Mouse (Mus musculus): ENCODE results near the gene Spout1.

Gene Spout1

DNA sequence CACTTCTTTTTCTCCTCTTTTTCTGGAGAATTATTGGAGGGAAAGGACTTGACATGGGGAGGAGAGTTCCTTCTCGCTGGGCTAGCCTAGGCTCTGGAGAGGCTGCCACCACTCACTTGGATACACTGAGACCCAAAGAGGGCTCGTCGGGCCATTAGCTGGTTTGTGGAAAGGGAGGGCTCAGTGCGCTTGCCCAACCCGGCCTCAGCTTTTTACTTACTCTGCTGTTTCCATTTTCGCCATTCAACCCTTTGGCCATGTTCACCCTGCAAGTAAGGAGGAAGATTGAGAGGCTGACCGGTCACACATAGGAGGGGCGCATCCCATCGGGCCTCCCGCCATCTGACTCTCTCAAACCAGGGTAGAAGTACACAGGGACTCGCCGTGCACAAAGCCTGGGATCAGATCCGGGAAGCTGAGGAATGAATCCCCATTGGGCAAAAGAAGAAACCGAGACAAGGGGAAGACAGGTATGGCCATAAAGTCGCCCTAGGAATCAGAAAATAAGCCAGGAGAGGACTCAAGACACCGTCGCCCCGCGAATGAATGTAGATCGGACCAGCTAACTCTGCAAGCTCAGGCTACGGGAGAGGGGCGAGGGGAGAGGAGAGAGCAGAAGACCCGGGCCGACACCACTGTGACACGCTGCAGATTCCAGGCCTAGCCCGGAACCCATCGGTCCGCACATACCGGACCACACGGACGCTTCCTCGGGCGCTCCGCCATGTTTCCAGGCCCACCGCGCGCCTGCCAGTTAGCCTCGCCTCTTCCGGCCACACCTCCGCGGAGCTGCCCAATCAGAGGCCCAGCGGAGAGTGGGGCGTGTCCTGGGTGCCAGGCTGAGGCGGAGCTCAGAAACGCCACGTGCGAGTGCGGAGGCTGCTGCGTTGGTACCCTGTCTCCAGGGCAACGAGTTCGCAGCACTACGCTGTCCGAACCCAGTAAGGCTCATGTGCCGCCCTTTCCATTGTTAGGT is at the start of gene Spout1:
TSS of gene Spout1 (minus strand) at position 760 of the 976 bp plus-strand sequence.
- peak; percentile 36 for DNase-seq (ENCODE audit: extremely low read depth, low read depth, low spot score)

DNA sequence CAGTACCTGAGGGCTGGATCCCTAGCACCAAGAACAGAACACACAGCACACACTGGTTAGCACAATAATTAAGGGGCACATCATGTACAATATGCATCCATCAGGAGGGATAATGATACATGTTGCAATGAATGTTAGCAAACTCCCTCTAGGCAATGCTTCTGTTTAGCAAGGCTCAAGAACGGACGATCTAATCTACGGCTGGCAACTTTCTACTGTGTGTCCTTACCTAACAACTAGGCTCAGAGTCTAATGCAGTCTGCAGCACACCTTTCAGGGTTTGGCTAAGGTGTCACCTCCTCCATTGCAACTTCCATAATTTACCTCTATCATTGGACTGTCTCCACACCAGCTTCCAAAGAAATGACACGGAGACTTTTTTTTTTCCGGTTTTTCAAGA is 38.0 kb upstream of the Spout1 start:
- peak; percentile 99 for DNase-seq (ENCODE audit: extremely low read depth, low read depth, low spot score)

DNA sequence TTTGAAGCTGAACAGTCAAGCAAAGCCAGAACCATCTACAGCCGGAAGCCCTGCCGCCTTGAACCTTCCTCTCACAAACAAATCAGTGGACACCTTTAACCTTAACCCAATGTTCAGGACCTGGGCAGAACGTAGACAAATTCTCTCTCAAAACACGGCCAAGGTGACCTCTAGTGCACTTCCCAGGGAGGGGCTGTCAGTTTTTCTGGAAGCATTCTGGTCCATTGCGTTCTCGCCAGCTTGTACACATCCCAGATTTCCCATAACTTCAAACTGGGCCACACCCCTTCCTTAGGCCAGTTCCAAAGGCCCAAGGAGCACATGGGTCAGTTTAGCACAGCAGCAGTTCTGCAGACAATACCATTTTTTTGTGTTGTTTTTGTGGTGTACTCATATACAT is 37.2 kb upstream of the Spout1 start:
- no peak for DNase-seq (ENCODE audit: extremely low read depth, low read depth, low spot score)

DNA sequence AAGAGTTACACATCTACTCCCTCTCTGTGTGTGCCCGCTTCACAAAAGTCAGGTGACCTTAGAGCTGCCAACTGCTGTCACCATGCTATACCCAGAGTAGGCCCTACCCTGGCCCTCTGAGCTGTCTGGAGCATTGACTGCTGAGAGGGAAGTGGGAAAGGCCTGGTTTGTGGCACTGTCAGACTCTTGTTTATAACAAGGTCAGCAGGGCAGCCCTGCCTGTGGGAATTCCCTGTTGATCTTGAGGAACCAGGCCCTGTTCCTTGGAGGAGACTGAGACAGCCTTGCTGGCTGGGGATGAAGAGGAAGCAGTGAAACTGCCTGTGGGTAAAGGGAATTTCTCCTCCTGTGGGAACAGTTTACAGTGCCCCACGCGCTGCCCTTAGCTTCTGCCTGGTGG is 36.5 kb upstream of the Spout1 start:
- no peak for DNase-seq (ENCODE audit: extremely low read depth, low read depth, low spot score)

DNA sequence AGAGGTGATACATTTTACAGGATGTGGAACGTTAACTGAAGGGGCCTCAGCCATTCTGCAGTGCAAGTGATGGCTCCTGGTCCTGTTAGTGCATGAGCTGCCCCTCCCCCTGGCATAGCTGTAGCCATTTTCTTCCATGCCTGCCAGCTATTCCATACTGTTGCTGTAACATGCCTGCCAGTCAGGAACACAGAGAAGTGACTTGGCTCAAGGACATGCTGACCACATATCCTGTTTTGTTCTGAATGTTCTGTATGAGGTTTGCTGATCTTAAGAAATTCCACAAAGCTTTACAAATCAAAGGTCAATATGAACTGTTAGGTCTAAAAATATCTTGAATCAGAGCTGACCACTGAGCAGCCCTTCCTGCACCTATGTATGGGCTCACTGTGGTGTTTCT is 34.7 kb upstream of the Spout1 start:
- no peak for DNase-seq (ENCODE audit: extremely low read depth, low read depth, low spot score)

DNA sequence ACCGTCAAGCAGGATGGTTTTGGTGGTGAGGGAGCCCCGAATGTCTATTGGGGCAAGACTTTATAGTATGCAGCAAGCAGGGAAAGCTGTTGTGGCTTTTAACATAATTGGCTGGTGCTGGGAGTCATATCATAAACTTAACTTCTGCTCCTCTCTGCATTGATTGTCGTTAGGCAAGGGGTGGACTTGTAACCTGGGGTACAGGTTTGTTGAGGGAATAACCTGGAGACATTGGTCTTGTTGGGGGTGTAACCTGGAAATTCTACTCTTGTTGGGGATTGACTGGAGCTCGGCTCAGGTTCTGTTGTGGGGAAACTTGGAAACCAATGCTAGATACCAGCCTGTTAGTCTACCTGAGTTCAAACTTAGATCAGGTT is 33.9 kb upstream of the Spout1 start:
- DNase-seq (ENCODE audit: extremely low read depth, low read depth, low spot score), result no peak

DNA sequence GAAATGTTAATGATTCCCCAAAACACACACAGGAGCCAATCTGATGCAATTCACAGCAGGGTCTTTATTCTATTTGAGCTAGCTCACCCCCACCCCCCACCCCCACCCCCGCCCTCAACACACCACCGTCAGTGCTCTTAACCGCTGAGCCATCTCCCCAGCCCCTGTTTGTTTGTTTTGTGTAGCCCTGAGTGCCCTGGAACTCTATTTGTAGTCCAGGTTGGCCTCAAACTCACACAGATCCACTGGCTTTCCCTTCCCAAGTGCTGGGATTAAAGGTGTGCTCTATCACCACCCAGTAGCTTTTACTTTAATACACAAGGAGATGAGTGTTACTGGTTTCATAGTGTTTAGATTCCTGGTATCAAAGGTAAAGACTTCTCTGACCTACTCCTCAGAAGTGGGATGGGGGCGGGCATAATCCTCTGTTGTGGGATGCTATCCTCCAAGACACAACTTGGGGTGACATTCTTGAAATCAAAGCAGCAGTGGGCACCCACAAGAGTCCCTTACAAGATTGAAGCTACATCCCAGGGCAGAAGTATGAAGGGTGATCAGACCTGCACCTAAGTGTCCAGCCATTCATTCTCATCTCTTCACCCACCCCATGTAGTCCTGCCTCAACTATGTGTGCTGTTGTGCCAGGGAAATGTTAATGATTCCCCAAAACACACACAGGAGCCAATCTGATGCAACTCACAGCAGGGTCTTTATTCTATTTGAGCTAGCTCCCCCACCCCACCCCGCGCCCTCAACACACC is 33.3 kb upstream of the Spout1 start:
- no peak for DNase-seq (ENCODE audit: extremely low read depth, low read depth, low spot score)

DNA sequence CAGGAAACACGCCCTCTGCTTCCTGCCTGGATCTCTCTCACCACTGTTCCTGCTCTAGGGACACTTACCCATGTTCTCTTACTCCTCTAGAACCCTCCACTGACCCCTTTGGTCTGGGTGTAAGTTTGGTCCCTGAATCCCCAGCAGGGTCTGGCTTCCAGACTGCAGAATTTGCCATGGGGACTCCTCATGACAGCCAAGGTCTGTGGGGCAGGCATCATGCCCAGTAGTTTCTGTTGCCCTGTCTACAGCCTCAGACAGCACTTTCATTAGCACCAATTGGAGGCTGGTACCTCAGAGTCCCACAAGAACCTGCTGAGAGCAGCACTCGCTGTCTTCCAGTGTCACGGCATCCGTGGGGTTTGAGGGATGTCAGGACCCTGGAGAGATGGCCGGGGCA is 29.6 kb upstream of the Spout1 start:
- no peak for DNase-seq (ENCODE audit: extremely low read depth, low read depth, low spot score)

DNA sequence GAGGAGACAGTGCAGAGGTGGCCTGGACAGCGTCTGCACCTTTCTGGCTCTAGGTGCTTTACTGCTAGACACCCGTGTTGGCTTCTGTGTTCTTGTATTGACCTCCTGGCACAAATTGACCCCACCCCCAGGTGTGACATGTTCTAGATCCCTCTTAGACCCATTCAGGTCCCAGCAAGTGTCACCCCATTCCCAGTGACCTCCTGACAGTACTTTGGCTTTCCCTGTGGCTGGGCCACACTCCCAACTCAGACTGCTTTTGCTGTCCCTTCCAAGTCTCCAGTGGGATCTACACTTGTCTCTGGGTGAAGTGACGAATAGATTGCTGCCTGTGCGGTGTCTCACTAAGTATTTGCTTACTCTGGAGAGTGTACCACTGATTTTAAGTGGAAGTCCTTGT is 29.1 kb upstream of the Spout1 start:
- DNase-seq (ENCODE audit: extremely low read depth, low read depth, low spot score), result no peak

DNA sequence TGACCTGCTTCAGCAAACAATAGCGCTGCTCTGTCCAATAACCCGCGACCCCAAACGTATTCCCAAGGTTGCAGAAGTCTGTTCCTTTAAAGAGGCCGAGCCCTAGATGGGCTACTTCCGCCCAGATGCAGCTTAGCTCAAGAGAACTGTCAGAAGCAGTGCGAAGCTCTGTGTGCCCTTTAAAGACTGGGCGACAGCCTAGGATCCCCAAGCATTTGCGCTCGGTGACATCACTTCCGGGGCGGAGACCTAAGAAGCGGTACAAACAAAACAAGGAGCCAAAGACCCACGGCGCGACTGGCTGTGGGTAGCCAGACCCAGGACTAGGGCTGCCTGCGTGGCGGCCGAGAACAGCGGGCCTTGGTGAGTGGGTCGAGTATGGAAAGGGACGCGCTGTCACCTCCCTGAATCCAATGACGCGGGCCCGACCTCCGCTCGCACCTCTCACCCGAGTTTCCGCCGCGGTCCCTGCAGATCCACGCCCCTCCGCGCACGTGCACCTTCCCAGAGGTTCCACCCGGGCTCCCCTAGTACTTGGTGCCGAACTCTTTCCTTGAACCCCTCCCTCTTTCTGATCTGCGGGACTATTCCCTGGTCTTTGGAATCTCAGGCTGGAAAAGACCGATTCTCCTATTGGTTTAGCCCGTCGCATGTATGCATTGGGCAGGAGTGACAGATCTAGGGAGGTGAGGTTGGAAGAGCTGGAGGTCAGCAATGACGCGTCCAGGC is 27.5 kb upstream of the Spout1 start, which contains the start of gene Kyat1:
TSS of gene Kyat1 (minus strand) at position 219 of the 729 bp plus-strand sequence.
- DNase-seq (ENCODE audit: extremely low read depth, low read depth, low spot score), result peak; percentile 63

DNA sequence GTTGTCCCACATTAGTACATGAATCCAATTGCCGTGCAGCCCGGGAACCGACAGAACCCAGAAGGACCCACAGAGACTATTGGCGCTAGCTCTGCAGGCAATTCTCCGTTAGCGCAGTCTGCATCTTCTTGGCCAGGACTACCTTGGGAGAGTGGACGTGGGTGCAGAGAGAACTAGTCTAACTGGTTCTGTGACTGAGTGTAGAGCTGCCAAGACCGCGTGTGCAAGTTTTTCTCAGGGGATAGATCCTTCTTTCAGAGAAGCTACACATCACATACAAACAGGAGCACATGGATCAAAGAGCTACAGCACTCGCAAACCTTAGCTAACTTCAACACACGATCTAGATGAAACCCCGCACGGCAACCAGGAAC is 27.0 kb upstream of the Spout1 start:
- DNase-seq (ENCODE audit: extremely low read depth, low read depth, low spot score), result no peak

DNA sequence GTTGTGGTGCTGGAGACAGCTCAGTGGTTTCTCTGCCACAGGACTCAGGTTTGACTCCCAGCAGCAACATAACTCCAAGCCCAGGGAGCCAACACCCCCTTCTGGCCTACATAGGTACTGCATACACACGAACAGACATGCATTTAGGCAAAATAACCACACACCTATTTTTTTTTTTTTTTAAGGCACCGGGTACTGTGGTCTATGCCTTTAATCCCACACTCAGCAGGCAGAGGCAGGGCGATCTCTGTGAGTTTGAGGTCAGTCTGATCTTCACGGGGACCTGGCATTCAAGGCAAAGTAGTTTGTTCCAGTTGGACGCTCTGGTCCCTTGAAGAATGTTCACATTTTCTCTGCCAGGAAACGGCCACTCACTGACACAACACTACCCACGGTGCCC is 25.2 kb upstream of the Spout1 start:
- DNase-seq (ENCODE audit: extremely low read depth, low read depth, low spot score), result no peak

DNA sequence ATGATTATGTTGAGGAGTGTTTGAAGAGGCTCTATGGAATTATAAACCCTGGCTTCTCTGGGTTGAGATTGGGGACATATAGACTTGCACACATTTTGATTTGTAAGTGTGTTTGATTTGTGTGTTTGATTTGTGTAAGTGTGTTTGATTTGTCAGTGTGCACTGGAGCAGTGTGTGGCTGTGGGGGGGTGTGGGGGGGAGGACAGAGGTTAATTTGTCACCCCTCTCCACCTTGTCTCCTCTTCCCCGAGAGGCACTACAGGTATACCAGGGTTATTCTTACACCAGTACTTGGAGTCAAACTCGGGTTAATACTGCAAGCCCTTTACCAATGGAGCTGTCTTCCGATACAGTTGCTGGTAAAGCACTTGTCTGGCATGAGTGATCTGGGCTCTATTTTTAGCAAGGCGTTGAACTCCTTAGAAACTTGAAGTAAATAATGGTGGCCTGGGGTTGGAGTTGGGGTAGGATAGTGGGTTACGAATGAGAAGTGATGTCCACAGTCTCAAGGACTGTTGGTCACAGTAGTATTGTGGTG is 22.2 kb upstream of the Spout1 start:
- DNase-seq (ENCODE audit: extremely low read depth, low read depth, low spot score), result no peak

DNA sequence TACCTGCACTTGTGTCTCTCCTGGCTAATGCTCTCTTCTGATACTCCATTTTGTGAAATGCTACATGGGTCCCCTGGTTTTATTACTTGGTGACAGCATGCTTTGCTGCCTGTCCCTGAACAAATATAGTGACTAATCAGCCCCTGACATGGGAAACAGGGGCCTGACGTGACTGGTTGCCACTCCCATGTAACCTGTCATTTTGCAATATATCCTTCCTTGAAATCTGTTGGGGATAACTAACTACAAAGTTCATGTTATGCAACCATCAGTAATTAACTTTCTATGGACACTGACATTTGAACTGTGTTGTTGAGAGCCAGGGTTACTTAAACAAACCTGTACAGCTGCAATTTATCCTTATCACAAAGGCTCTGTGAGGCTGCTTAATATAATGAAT is 21.7 kb upstream of the Spout1 start:
- DNase-seq (ENCODE audit: extremely low read depth, low read depth, low spot score), result peak; percentile 75

DNA sequence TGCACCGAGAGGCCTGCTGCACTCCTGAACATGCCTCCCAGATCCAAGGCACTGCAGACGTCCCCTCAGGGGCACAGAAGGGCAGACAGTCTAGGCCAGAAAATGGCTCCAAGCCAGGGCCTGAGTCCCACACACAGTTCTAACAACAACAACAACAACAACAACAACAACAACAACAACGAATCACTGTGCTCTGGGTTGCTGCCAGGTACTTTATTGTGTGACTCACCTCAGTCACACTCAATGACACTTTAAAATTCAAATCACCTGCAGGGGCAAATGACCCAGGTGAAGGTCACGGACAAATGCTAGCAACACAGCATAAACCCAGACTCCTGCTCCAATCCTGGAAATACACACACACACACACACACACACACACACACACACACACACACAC is 19.8 kb upstream of the Spout1 start:
- no peak for DNase-seq (ENCODE audit: extremely low read depth, low read depth, low spot score)

DNA sequence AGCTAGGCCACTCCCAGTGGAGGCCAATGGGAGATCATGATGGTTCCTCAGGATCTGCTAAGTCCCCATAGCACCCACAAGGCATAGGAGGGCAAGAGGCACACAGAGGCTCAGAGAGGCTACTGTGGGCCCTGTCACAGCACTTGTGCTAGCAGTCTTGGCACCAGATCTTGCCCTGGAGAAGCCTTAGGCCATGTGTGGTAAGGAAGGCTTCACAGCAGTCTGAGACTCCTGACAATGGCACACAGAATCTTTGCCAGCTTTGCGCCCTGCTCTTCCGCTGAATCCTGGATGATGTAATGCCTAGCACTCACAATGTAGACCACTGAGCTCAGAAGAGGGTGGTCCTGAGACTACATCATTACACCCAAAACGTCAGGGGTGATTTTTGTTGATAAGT is 16.4 kb upstream of the Spout1 start:
- peak; percentile 78 for DNase-seq (ENCODE audit: extremely low read depth, low read depth, low spot score)

DNA sequence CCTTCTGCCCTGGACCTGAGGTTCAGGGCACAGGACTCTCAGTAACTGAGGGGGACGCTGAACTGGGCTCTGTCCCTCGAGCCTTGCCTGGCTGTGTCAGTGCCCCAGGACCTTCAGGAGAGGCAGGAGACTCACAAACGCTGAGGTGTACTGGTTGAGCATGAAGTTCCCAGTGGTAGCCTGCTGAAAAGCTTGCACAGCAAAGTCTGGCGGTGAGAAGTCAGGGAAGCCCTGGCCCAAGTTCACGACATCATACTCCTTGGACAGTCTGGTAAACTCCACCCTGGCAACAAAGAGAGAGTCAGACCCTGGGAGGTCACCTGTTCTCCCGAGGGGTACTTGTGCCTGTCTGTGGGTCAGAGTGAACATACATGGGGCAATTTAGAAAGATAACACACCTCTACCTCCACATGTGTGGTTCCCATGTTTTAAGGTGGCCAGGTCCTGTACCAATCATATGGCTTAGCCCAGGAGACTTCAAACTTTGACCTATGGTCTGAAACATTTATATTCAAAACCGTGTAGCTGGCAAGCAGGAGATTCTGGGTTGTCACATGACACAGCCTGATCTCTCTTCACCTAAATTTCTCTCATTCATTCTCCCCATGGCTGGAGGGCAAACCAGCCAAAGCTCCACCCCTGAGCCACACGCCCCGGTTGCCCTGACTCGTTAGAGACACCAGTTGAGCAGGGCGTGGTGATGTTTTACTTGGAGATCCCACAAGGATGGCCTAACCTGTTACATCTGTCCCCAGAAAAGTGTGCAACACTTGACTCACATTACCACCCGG is 13.7 kb upstream of the Spout1 start:
- no peak for DNase-seq (ENCODE audit: extremely low read depth, low read depth, low spot score)

DNA sequence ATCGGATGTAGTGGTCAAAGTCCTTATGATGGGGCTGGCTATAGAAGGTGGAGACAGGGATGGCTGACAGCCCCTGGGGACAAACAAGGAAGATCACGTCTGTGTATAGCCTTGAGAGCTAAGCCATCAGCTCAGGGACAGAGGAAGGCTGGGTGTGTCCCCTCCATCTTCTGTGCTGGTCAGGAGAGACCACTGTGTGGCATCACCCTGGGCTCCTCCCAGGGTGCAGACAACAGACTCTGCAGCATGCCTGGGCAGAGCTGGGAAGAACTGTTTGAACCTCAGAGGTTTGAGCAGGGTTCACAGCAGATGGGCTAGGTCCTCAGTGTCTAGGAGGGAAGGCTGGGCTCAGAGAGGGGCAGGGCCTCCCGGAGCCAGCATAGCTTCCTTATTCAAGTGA is 7.4 kb upstream of the Spout1 start:
- no peak for DNase-seq (ENCODE audit: extremely low read depth, low read depth, low spot score)

DNA sequence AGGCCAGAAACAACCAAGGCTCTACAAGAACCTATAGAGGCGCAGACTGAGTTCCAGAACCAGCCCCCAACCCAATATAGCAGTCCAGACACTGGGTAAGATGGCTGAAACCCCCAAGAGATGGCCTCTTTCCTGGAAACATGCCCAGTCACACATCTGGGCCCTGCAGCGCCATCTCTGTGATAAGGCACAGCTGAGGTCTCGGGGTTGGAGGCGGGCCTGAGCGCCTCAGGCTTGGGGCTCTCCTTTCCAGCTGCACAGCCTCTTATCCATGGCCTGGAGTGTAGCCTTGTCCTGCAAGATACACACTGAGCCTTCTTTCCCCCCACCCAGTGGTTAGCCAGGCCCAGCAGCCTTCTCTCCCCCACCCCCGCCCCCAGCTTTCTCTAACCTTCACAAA is 7.0 kb upstream of the Spout1 start:
- no peak for DNase-seq (ENCODE audit: extremely low read depth, low read depth, low spot score)

DNA sequence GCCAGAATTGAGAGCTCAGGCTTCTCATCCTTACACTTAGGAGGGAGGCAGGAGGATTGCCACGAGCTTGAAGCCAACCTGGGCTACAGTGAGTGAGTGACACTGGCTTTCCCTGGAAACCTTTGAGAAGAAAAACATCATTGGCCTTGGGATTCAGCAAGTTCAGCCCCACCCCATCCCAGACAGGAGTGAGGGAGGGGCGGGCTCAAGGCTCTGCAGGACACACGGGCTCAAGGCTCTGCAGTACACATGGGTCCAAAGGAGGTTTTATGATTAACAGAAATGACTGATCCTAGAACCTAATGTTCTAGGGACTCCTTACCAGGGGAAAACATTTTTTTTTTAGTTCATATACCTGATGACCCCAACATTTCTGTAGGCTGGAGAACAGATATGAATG is 5.5 kb upstream of the Spout1 start:
- DNase-seq (ENCODE audit: extremely low read depth, low read depth, low spot score), result no peak
